Mouse (Mus musculus) megakaryocyte-erythroid progenitor cell, adult 5 weeks (primary cell): Measurements from ENCODE around the gene 4933436I01Rik. TPM values are rescaled to one million over a fixed set of nuclear protein-coding genes. Genes with fewer than 3 reads are reported as not detected.

Experiments used
- polyA plus RNA-seq: library from polyadenylated mRNA; stranded (reverse); fragments of >175 nt; gene quantifications from 2 replicates; pipeline ENCODE4 v1.2.3, GENCODE M21; 2012

The 4933436I01Rik gene
- not detected in 2 replicates for polyA plus RNA-seq

GRCm38 (mm10) chrX:67921350-67921749 is at the start of gene 4933436I01Rik:
4933436I01Rik (minus strand) TSS chrX:67921450.

Other genes with a start within 250 kb of the 4933436I01Rik start
- gene Gm1140, start 227.9 kb downstream of the 4933436I01Rik start, polyA plus RNA-seq = not detected in 2 replicates
- not detected in 2 replicates for gene Gm14692, start 225.8 kb downstream of the 4933436I01Rik start, polyA plus RNA-seq